Mouse (Mus musculus) c-Kit-negative CD71-positive TER-119-positive erythroid progenitor cells, embryonic 14.5 days (primary cell): ENCODE measurements around the gene Slc35a5.

ENCODE experiments used
- DNase-seq: peaks from one replicate; pipeline ENCODE4 v3.0.0-alpha.2; 2013; ENCODE audit warnings: low read depth, low spot score

The Slc35a5 gene

DNA sequence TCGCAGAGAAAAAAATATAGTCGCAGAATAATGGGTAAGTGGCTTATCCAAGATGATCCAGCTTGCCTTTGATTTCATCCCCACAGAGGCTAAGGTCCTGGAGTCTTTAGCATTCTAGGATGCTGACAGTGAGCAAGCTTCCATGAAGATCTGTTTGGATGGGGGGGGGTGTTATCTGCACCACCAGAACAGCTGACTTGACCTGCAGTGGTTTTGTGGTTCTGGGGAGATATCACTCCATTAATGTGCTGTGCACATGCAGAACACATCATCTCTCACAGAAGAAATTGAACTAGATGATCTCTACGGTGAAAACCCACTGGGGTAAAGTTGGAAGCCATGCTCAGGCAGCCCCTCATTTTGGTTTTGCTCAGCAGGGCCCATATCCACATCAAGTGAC lies 41.3 kb downstream of the Slc35a5 start:
- no peak for DNase-seq

DNA sequence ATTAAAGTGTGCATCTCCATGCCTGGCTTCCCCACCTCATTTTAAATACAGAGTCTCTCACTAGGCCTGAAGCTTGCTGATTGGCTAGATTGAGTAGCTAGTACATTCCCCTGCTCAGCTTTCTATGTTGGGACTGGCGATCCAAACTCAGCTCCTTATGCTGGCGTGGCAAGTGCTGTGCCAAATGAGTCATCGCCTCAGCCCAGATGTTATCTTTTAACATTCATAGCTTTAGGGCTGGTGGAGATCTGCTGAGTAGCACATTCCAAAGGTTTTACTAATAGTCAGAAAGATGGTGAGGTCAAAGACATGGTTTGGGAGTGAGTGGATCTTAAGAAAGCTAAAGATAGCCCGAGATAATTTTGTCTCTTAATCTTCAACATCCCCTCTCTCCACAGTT lies 48.0 kb downstream of the Slc35a5 start:
- DNase-seq, result no peak

DNA sequence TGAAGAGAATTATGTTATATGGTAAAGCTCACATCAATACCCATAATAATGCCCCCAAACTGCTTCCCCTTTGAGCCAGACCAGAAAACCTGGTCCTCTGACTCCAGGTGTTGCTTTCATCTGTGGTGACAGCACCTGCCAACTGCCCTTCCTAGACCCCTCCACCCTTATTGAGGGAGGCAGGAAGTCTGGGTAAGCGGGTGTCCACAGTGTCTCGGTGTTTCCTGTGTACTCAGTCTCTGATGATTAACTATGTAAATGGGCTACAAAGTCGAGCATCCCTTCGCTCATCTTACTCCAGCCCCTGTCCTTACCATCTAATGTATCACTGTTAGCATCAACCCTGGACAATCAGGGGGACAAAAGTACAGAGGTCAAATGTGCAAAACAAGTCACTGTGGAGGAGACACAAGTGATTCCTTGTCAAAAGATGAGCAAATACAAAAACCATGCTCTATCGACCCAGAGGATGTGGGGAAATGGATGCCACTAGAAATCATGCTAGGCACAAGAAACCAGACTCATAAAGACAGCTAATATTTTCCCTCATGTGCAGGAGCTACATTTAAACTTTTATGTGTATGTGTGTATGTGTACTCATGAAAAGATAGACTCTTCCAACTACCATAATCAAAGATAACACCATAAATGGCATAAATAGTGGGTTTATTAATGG lies 50.2 kb downstream of the Slc35a5 start:
- no peak for DNase-seq

DNA sequence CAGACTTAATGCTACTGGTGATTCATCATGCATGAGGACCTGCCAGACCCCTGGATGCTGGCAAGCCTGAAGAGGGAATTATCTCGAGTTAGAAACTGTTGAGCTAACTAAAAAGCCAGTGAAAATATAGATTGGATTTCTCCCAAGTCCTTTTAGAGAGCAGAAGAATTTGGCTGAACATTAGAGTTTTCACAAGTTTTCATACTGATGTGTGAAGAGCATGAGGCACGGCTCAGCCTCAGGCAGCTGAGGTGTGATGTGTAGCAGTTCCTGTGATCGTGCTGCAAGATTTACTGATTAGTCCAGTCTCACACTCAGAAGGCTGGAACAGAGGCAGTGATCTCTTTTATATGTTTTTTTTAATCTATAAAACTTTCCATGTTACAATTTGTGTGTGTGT lies 53.5 kb downstream of the Slc35a5 start:
- no peak for DNase-seq

DNA sequence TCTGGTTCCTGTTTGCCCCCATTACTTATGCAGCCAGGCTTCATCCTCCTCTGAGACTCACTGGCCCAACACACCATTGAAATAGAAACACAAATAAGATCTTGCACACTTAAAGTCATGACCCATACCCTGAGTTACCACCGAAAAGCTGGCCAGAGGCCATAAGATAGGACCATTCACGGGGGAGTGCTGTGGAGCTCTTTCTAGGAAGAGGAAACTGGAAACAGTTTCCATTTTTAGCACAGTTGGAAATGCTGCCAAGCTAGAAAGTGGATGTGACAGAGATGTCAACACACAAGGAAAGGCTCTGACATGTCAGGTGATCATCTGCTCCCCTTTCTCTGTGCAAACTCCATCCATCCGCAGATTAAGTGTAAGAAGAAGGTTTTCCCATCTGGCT lies 57.6 kb downstream of the Slc35a5 start:
- no peak for DNase-seq

DNA sequence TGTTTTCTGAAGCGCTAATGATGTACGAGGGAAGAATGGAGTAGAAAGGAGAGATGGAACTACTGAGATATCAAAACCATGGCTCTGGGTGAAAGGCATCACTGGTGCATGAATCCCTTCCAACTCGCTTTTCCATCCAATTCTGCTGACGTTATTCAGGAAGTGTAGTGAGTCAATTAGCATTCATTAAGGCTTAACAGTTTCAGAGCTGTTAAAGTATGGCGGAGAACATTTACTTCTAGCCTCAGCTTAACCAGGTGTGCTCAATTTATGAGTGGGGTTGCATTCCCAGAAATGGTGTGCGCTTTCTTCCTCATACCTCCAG lies 59.7 kb downstream of the Slc35a5 start:
- no peak for DNase-seq

DNA sequence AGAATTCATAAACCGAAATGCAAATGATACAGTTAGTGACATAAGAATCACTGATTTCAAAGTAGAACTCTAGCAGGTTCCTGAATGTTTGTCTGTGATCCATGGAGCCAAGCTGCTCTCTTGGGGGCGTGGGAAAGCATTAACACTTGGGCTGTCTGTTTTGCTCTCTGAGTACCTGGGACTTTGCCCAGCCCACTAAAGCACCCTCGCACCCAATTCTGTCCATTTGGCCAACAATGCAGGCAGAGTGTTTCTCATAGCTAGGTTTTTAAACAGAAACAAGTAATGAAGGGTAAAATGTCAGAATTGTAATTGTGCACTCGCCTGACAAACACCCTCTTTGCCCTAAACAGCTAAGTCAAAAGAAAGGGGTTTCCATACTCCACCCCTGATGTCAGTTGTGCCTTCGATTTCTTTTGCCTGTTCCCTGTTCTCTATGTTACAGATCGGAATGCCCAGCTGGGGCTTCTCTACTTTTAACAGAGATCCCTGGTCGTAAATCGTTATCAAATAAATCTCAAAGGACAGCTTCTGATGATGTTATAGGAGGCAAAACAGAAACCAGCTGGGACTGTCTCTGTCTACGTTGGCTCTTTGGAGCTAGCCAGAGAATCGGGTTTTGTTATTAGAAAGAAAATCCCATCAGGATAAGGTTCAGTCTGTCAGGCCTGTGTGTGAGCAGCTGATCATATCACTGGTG lies 60.2 kb downstream of the Slc35a5 start:
- DNase-seq, result no peak

DNA sequence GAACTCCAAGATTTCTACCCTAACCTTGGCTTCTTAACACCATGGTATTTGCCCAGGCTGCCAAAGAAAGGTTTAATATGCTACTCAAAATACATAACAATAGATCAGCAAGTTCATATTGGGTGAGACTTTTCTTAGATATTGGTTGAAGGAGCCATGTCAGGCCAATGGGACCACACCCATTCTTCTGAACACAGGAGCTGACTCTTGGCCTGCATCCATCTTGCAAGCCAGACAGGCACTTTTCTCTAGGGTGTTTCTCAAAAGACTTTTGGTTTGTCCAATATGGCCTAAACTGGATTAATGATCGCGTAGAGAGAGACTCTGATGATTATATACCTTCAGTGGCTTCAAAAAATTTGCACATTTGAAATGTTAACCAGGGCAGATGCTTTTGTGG lies 61.0 kb downstream of the Slc35a5 start:
- no peak for DNase-seq

DNA sequence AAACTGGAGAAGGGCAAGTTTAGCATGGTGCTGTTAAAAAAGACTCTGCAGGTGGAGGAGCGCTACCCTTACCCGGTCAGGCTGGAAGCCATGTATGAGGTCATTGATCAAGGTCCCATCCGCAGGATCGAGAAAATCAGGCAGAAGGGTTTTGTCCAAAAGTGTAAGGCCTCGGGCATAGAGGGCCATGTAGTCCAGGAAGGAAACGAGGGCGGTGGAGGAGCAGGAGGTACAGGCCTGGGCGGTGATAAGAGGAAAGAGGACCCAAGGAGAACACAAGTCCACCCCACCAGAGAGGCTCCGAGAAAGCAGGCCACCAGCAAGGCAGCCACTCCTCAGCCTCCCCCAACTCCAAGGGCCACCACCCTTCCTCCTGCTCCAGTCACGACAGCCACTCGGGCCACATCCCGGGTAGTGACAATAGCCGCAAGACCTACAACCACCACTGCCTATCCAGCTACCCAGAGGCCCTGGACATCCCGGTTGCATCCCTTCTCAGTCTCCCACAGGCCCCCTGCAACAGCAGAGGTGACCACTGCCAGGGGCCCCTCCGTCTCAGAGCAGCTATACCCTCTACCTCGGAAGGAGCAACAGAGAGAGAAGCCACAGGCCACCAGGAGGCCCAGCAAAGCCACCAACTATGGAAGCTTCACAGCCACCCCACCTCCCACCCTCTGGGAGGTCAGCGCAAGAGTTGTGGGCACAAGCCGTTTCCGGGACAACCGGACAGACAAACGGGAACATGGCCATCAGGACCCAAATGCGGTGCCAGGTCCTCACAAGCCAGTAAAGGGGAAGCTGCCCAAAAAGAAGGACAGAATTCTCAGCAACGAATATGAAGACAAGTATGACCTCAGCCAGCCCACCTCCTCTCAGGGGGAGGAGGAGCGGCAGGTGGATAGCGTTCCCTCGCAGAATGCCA lies 62.7 kb downstream of the Slc35a5 start:
- no peak for DNase-seq

DNA sequence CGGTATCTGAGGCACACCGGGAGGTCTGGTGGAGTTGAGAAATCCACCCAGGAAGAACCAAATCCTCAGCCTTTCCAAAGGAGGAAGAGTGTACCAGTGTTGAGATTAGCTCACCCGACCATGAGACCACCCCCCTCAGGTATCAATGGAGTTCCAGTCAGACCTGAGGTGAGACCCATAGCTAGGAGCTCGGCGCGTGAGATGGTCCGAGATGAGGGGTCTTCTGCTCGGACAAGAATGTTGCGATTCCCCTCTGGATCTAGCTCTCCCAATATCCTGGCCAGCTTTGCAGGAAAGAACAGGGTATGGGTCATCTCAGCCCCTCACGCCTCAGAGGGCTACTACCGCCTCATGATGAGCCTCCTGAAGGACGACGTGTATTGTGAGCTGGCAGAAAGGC lies 63.5 kb downstream of the Slc35a5 start:
- no peak for DNase-seq

DNA sequence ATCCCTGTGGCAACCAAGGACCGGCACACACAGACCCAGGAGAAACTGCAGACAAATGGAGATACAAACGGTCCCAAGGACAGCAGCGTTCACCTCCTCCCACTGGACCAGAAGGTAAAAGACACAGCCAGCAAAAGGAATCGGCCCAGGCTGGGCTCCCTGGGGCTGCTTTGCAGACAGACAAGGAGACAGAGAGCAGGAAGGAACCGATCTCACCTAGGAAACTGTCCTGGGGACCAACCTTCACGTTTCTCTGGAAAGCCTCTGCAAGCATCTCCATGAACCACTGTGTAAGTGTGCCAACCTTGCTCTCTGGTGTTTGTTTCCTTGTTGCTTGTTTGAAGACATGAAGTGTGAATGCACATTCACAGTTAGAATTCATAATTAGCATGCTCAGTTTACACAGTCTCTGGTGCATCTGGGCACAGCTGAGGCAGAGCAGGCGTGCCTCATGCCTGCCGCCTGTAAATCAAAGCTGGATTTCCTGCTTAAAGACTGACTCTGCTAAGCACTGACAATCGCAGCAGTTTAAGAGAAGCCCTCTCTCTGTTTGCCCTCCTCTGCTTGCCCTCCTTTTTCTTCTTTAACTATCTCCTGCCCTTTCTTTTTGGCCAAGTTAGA lies 64.3 kb downstream of the Slc35a5 start:
- no peak for DNase-seq

DNA sequence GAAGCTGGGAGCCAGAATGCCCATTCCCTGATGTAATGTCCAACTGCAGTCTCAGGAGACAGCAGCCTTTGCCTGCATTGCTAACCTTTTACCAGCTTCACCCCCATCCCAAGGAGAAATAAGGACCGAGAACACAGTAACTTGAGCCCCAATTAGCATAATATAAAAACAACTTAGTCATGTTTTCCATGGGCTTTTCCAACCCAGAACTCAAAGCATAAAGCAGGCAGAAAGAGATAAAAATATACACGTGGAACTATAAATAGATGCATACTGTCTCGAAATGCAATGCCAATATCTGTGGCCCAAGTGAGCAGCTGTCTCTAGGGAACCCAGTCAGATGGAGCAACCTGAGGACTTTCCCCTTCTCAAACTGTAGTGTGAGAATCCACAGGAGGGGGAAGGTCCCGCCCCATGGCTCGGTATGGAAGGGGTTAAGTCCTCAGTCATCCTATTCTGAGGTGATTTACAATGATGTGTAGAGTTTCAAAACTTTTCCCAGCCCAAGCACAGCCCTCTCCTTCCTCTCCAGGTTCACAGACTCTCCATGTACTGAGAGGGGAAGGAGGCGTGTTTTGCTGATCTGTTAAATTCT lies 65.3 kb downstream of the Slc35a5 start, which contains the start of gene Ccdc80:
Gene Ccdc80 (plus strand): TSS at position 266 of the 595 bp plus-strand sequence.
- DNase-seq, result no peak

DNA sequence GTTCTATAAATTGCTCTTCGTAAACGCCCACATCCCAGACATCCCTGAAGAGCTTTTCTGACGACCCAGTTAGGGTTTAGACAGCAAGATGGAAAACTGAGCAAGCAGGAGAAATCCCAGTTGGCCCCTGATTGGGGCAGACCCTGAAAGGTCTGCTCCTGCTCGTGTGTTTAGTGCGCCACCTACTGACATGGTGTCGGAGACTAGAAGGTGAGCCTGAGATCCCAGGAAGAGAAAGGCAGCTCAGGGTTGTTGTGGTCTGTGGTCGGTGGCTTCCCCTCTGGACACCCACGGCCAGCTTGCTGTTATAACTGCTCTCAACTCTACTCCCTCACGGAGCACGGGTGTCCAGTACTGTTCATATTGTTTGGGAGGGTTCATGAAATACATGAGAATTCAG lies 68.5 kb downstream of the Slc35a5 start:
- DNase-seq, result no peak
